Mouse (Mus musculus): ENCODE data around the gene Krr1.
"Not testable (repeated sequence)": the region's sequence is repeated elsewhere in the genome, so short reads cannot be mapped to it uniquely, and the experiment has no call there.

The Krr1 gene

DNA sequence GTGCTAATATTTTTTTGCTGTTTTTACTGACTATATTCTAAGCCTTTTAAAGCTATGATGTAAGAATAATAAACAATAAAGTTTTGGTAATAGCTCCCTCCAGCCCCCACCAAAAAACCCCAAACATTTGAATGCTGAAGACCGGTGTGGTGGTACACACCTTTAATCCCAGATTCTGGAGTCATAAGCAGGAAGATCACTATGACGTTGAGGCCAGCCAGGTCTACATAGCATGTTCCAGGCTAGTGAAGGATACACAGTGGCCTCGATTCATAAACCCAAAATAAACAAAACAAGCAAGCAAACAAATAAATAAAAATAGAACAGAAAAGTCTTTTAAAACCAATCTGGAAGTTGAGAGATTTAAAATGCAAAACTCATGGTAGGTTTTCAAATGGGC, 535 bp upstream of the Krr1 start:
- no peak for DNase-seq (ENCODE audit: inconsistent age in 2 of 2, low spot score in 1 of 2)

DNA sequence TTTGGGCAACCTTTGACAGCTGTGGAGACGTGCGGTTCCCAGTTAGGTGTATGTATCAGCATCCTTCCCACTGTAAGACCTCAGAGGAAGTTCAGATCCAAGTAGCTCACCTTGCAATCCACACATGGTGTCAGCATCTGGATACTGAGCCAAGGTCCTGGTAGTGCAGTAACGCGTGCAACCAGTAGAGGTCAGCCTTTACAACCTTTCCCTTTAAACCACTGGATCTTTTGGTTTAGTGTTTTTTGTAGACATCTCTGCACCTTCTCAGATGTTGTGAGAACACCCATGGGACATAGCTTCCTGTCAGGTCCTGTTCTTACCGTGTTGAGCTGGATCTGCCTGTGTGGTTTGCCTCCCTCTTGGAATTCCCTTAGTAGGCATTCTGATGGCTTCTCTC, 5.1 kb downstream of the Krr1 start:
- peak; percentile 48 to 87 for DNase-seq (ENCODE audit: inconsistent age in 2 of 2, low spot score in 1 of 2)

- DNase-seq (ENCODE audit: inconsistent age in 2 of 2, low spot score in 1 of 2): no peak
Measured at GRCm38 (mm10) chr10:111983070-111983469, 10.6 kb downstream of the Krr1 start.

DNA sequence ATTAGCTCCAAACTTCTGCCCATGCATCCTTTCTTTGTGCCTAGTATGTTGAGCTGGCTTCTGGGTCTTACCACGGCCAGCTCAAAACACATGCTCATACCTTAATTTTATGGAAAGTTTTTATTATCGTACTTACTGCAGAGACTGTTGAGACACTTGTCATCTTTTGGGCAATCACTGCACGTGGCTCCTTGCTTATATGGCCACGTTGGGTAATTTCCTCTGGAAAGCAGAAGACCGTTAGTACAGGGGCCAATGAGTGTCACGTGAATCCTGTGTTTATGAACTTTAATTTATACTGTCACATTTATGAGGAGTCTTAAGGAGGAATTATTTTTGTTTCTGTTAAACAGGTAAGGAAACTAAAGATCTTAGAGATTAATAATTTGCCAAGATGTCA, 14.0 kb downstream of the Krr1 start:
- no peak for DNase-seq (ENCODE audit: inconsistent age in 2 of 2, low spot score in 1 of 2)

DNA sequence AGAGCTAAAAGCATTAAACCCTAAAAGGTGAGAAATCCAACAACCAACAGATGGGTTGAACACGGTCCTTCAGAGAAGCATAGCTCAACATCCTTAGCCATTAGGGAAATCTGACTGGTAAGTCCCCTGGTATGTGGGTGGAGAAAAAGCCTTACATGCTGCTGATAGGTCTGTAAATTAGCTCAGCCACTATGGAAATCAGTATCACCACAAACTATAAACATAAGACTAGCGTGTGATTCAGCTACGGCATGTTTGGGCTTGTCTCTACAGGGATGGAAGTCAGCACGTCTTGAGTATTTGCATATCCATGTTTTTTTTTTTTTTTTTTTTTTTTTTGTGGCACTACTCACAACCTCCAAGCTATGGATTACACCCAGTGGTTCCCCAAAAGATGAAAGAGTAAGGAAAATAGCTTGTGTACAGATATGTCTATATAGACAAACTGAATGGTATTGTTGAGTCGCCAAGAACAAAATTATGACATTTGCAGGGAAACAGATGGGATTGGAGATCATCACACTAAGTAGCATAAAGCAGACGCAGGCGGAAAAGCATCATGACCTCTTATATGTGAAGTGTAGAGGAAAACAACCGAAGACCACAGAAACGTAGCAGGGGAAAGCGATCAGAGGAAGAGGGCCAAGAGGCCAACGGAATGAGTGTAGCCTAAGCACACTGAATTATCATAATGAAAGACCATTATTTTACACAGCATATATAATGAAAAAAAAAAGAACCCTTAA, 23.5 kb downstream of the Krr1 start:
- DNase-seq (ENCODE audit: inconsistent age in 2 of 2, low spot score in 1 of 2): no peak

DNA sequence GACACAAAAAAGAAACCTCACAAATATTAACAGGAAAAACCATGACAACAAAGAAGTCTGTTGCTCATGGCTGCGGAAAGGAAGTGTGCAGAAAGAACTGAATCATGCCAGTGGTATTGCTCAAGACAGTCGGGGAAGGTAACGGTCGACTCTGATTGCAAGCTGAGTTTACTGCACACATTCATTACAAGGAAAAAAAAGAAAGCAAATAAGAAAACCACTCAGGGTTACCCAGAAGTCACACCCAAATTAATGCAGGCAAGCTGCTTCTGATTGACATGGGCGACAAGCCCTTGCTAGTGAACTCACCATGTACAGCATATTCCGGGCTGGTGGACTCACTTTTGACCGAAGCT, 24.1 kb downstream of the Krr1 start:
- DNase-seq (ENCODE audit: inconsistent age in 2 of 2, low spot score in 1 of 2): no peak

- DNase-seq (ENCODE audit: inconsistent age in 2 of 2, low spot score in 1 of 2): no peak
Measured at GRCm38 (mm10) chr10:111996911-111997347, 24.5 kb downstream of the Krr1 start.

- DNase-seq (ENCODE audit: inconsistent age in 2 of 2, low spot score in 1 of 2): no peak
Measured at GRCm38 (mm10) chr10:111997671-111998070, 25.2 kb downstream of the Krr1 start.

DNA sequence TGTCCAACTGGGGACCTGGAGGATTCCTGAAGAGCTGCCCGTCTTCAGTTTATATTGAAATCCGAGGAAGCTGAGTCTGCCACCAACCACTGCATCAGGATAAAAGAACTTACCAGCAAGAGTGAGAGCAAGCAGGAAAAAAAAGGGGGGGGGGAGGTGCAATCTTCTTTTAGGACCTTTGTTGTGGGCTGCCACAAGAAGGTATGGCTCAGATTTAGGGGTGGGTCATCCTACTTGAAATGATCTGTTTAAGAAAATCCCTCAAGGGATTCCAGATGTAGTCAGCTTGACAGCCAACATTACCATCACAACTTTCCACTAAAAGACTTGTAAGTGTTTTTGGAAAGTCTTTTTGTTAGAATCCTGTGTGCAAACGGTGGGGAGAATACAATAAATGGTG, 27.3 kb downstream of the Krr1 start:
- DNase-seq (ENCODE audit: inconsistent age in 2 of 2, low spot score in 1 of 2): no peak

GRCm38 (mm10) chr10:112000568-112000967, 28.1 kb downstream of the Krr1 start:
- no peak for DNase-seq (ENCODE audit: inconsistent age in 2 of 2, low spot score in 1 of 2)

GRCm38 (mm10) chr10:112001350-112001749, 28.9 kb downstream of the Krr1 start:
- no peak for DNase-seq (ENCODE audit: inconsistent age in 2 of 2, low spot score in 1 of 2)

GRCm38 (mm10) chr10:112001756-112002520, 29.5 kb downstream of the Krr1 start:
- no peak for DNase-seq (ENCODE audit: inconsistent age in 2 of 2, low spot score in 1 of 2)

DNA sequence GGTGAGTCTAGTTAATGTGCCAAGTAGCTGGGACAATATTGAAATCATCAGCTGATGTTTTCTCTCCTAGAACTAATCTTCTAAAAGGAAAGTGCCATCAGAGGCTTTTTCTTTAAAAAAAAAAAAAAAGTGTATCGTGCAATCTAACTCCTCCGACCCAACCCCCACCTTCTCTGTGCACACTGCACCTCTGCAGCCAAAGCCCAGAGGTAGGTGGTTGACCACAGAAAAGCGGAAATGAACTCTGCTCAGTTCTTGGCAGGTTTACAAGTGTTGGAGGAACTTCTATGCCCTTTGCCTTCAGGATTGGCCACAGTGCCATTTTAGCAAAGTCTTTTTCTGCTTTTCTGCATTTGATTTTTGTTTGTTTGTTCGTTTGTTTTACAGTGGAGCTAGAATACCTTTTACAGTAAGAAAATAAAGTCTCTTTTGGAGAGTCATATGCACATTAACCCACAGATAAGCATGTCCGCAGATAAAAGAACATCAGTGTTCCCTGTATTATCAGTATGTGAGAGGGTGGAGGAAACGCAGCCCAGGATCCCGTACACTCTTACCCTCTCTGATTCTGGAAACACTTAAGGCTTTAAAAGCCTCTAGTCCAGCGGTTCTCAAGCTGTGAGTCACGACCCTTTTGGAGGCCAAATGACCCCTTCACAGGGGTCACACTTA, 30.2 kb downstream of the Krr1 start, which contains the start of gene Glipr1:
Gene Glipr1, minus strand, starts transcription at position 88 of the 672 bp plus-strand sequence.
- DNase-seq (ENCODE audit: inconsistent age in 2 of 2, low spot score in 1 of 2): no peak

DNA sequence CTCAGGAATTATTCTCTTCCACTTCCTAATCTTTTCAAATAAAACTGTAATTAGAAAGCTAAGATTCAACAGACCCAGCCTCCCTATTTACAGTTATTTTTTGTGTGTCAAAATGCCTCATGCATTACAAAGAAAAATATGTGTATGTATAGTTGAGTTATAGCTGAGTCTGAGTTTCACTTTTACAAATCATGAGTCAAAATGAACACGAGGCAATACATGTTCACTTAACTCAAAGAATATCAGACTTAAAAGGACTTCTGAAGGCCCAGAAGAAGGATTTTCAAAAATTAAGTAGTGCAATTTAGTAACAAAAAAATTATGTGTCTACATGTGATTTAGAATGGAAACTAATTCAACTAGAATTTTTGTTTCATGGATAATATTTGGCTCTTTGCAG, 37.0 kb downstream of the Krr1 start:
- not testable (repeated sequence) for DNase-seq (ENCODE audit: inconsistent age in 2 of 2, low spot score in 1 of 2)

GRCm38 (mm10) chr10:112023585-112023984, 51.1 kb downstream of the Krr1 start:
- no peak for DNase-seq (ENCODE audit: inconsistent age in 2 of 2, low spot score in 1 of 2)

- not testable (repeated sequence) for DNase-seq (ENCODE audit: inconsistent age in 2 of 2, low spot score in 1 of 2)
Measured at GRCm38 (mm10) chr10:112028689-112029088, 56.2 kb downstream of the Krr1 start.

Measured in adrenal gland, adult (tissue).